Mouse (Mus musculus): ENCODE data around the gene Sprr1a. TPM values are rescaled to one million over a fixed set of nuclear protein-coding genes. Genes with fewer than 3 reads are reported as not detected.

Sprr1a gene
- total RNA-seq, 2 experiments from 2014 or later = not detected

DNA sequence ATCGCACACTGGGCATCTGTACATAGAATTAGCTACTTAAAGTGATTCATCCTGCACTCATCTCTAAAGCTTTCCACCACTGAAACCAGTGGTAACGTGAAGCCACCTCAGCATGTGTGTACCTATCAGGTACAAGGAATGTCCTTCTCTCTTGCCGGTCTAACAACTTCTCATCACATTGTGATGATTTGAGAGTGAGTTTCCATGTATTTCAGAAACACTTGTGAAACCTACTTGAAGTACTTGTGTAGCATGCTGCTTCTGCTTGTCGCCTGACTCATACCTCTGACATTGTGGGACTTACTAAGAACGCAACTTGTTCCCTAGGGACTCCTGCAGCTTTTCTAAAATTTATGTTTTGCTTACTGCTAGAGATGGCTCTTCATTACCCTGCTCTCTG lies 30.5 kb downstream of the Sprr1a start:
- Histone ChIP-seq H3K27ac (no peak overlapping the region), H3K4me3 (no peak overlapping the region)
- no peak for TF ChIP-seq CTCF (conservative IDR thresholded peaks at IDR 0.05)
- DNase-seq (ENCODE audit: low spot score in 2 of 2) = no peak

DNA sequence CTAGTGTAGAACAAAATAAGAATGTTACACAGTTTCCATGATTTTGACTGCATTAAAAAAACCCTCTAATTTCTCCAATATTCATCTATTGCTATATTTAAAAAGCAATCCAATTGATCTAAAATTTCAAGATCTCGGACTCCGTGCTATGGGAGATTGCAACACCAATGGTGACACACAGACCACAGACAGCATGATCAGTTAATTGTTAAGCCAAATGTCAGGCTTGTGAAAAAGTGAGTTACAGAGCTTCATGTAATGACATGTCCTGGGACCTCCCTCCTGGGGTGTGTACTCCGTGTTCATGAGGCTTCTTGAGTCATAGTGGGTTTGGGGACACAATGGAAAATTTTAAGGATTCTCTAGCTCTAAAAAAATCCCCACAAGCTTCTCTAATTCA lies 45.5 kb downstream of the Sprr1a start:
- TF ChIP-seq CTCF (conservative IDR thresholded peaks at IDR 0.05) = no peak
- no peak for DNase-seq (ENCODE audit: low spot score in 2 of 2)
- Histone ChIP-seq H3K4me3 (no peak overlapping the region), H3K27ac (no peak overlapping the region)

DNA sequence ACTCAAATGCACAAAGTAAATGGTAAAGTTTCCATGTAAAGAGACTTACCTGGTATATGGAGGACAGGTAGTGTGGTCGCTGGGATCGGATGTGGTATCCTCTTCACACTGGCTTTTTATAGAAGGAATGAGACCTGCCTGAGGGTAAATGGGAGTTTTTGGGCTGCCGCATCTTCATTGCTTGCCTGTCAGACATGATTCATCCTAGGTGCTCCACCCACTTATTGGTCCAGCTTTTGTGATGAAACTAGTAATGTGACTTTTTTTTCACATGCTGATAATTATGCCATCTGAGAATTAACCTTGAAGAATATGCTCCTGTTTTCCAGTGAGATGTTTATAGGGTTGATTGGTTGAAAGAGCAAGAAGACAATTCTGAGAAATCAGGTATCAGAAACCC lies 47.0 kb downstream of the Sprr1a start, which contains the start of gene Sprr1b:
Gene Sprr1b (minus strand): TSS at position 101 of the 400 bp plus-strand sequence.
- no peak for DNase-seq (ENCODE audit: low spot score in 2 of 2)
- TF ChIP-seq CTCF (conservative IDR thresholded peaks at IDR 0.05) = no peak
- no peak within 1 kb of the TSS for H3K27ac ChIP-seq
- H3K4me3 ChIP-seq = no peak within 1 kb of the TSS

Other genes starting within 250 kb of the Sprr1a start
- not detected for gene Sprr2a3, start 200.5 kb downstream of the Sprr1a start, total RNA-seq (2021)
- gene Sprr2b, start 169.3 kb downstream of the Sprr1a start, total RNA-seq (2021) = not detected
- gene Sprr2d, start 146.8 kb downstream of the Sprr1a start, total RNA-seq (2021) = not detected
- not detected for gene Sprr2e, start 133.8 kb downstream of the Sprr1a start, total RNA-seq (2021)
- gene Sprr2f, start 120.7 kb downstream of the Sprr1a start, total RNA-seq (2021) = not detected
- not detected for gene Sprr2h, start 100.2 kb downstream of the Sprr1a start, total RNA-seq (2021)
- gene Sprr2i, start 77.9 kb downstream of the Sprr1a start, total RNA-seq (2021) = not detected
- not detected for gene Sprr2j-ps, start 67.8 kb downstream of the Sprr1a start, total RNA-seq (2021)
- 1 to 10 TPM; 1.1 to 4.2 TPM for gene Gm9774, start 56.5 kb downstream of the Sprr1a start, total RNA-seq (2021)
- gene Sprr2k, start 53.3 kb downstream of the Sprr1a start, total RNA-seq (2021) = not detected
- not detected for gene Sprr1b, start 47.1 kb downstream of the Sprr1a start, total RNA-seq (2021)
- gene Sprr3, start 27.2 kb downstream of the Sprr1a start, total RNA-seq (2021) = not detected
- not detected for gene Sprr4, start 14.6 kb upstream of the Sprr1a start, total RNA-seq (2021)
- not detected for gene 2310046K23Rik, start 48.6 kb upstream of the Sprr1a start, total RNA-seq (2021)
- gene Ivl, start 87.8 kb upstream of the Sprr1a start, total RNA-seq (2021) = not detected
- not detected for gene Smcp, start 103.1 kb upstream of the Sprr1a start, total RNA-seq (2021)
- gene 2210017I01Rik, start 121.6 kb upstream of the Sprr1a start, total RNA-seq (2021) = not detected
- not detected for gene Lce6a, start 135.8 kb upstream of the Sprr1a start, total RNA-seq (2021)
- gene Lce1a1, start 162.4 kb upstream of the Sprr1a start, total RNA-seq (2021) = not detected
- gene Lce1b, start 171.0 kb upstream of the Sprr1a start, total RNA-seq (2021) = not detected
- not detected for gene Lce1a2, start 184.4 kb upstream of the Sprr1a start, total RNA-seq (2021)
- gene Lce1c, start 193.4 kb upstream of the Sprr1a start, total RNA-seq (2021) = not detected
- gene Lce1d, start 201.3 kb upstream of the Sprr1a start, total RNA-seq (2021) = not detected
- gene Lce1e, start 223.2 kb upstream of the Sprr1a start, total RNA-seq (2021) = not detected
- gene Lce1f, start 234.5 kb upstream of the Sprr1a start, total RNA-seq (2021) = not detected